Mouse (Mus musculus): ENCODE results near the gene Brd3os.

The Brd3os gene

DNA sequence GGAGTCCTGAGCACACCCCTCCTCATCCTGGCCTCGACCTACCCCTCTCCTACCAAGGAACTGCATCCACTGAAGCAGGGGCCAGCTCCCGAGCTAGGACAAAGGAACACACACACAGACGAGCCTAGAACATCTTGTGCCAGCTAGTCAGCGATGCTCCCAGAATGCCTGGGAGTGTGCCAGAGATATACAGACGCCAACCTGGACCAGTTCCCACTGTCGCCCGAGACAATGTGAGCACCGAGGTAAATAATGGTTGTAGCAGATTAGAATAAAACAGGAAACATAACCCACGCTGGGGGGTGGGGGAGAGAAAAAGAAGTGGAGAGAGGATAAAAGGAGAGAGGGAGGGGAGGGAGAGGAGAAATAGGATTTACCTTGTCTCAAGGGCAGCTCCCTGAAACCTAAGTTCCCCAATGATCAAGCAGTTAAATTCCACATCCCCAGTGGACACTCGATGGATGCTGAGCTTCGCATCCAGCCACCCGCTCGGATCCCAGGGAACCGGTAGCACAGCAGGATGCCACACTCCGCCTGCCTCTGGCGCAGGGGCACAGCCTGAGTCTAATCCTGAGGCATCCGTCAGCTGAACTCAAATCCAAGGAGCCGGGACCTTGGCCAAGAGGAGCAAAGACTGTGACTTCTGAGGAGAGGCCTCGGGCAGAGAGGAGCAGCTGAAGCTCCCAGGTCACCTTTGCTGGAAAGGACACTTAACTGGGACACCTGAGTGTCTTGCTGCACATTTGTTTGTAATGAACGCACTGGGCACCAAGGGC is 20.6 kb upstream of the Brd3os start:
- DNase-seq (ENCODE audit: extremely low spot score): no peak

DNA sequence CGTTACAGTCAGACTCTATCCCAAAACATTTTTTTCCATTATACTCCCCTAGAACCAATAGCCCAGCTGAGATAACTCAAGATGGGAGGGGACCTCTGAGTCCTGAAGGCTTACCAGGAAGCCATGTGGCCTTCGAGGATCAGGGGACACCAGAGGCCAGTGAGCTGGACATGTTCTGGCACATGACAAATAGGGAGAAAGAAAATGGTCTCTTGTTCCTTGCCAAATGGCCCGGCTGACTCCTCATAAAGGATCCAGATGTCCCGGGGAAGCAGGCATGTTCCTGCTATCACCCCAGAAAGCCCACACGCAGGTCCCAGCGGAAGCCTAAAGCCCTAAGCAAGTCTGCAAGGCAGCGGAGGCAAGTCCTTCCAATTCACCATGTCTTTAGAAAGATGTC is 18.5 kb upstream of the Brd3os start:
- DNase-seq (ENCODE audit: extremely low spot score): no peak

DNA sequence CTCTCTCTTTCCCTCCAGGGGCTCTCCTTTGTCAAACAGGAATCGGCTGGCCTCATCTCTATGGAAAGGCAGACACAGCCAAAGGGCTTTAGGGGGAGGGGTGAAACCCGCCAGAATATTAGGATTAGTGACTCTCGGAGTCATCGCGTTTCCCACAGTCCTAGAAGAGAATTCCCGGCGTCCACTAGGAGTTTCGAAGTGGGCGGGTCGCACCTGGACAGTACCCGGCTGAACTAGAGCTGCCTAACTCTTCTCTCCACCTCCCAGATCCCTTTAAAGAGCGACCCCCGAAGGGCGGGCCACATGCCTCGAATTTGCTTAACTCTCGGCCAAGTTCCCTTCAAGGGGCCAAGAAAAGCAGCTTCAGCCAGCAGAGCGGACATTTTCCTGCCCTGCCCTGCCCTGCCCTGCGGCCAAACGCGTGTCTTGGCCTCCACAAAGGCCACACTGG is 16.9 kb upstream of the Brd3os start:
- DNase-seq (ENCODE audit: extremely low spot score): peak; percentile 82

DNA sequence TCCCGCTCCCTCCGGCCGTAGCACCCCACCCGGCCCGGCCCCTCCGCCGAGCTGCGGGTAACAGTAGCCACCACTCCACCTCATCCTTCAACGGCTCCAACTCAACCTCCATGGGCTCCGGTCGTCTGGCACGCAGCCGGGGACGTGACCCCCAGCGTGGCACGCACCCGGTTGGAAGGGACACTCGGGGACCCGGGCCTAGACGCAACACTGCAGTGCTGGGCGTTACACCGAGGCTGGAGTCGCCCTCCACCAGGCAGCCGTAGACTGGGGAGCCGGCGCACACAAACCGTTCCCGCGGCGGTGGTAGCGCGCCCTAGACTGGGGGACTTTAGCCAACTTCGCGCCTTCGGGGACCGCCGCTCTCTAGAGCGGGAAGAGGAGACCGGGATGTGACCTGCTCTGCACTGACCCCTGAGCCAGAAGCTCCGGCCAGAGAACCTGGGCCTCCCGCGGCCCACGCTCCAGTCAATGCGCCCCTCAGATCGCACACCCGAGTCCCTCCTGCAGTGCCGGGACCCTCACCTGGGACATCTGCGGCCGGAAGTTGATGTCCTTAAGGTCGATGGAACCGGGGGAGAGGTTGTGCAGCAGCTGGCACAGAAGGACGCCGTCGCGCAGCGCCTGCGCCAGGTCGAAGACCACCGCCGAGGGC is 16.2 kb upstream of the Brd3os start:
- peak; percentile 68 for DNase-seq (ENCODE audit: extremely low spot score)

DNA sequence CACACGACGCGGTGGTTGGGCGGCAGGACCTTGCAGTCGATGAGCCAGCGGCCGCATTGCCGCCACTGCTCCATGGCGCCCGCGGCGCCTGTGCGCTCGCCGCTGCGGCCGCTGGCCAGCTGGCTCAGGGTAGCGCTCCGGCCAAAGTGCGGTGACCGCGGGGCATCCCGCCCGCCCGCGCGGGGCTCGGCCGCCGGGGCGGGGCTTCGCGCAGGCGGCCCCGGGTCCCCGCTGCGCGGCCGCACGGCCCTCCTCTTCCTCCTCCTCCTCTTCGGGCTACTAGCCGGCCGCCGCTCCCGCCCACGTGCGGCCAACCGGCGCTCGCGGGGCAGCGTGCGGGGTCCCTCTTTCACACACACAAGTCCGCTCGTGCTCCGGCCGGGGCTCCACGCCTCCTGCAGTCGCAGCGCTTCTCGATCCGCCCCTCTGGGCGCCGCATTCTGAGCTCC is 15.7 kb upstream of the Brd3os start:
- DNase-seq (ENCODE audit: extremely low spot score): no peak

DNA sequence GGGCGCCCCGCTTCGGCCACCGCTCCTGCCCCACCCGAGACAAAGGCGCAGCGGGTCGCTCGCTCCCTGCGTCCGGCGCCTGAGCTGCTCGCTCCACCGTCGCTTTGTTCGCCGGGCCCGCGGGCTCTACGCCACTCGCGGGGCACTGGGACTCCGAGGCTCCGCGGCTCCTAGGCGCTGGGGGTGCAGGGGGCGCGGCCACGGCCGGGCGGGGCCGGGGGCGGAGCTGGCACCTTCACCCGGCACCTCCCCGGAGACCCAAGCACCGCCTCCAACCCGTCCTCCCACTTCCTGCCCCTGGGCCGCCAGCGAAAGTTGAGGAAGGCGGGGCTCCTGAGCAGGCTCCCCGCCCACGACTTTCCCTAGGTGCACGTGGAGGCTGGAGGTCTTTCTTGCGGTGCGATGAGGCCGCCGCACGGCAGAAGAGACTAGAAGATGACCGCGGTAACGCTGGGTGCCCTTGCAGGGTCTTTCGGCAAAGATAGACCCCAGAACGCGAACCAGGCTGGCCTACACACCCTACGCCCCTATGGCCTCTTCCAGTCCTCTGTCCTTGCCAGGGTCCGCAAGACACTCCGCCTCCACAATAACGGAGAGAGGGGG is 15.2 kb upstream of the Brd3os start, which contains the start of gene Vav2:
Gene Vav2 (minus strand): TSS at position 179 of the 603 bp plus-strand sequence.
- peak; percentile 97 for DNase-seq (ENCODE audit: extremely low spot score)

DNA sequence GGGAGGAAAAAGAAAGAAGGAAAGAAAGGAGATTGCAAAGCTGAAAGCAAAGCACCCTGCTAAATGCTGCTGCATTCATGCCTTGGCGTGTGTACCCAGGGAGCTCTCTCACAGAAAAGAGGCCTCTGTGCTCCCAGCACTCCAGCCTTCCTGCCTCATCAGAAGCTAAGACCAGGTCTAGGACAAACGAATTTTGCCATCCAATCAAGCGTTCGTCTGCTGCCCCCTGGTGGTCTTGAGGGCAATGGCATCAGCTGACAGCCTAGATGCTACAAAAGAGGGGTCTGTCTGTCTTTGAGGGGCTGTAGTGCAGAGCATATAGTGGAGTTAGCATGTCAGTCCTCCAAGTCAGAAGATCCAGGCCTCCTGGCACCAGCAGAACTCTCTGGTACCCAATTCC is 14.1 kb upstream of the Brd3os start:
- peak; percentile 85 for DNase-seq (ENCODE audit: extremely low spot score)

DNA sequence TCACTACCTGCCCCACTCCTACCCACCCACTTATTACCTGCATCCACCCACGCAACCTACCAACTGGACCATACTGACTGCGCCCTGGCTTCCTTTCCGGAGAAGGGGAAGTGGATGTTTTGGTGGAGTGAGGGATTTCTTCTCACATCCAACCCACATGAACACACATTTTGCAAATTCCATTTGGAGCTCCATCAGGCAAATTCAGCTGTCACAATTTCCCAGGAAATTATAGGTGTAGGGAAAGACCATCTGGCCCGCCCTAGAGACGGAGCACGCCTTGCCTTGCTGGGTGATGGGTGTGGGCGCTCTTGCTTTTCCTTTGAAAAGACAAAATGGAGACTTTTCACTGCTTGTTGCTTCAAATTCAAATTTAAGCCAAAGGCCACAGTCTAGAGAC is 11.5 kb upstream of the Brd3os start:
- DNase-seq (ENCODE audit: extremely low spot score): no peak

DNA sequence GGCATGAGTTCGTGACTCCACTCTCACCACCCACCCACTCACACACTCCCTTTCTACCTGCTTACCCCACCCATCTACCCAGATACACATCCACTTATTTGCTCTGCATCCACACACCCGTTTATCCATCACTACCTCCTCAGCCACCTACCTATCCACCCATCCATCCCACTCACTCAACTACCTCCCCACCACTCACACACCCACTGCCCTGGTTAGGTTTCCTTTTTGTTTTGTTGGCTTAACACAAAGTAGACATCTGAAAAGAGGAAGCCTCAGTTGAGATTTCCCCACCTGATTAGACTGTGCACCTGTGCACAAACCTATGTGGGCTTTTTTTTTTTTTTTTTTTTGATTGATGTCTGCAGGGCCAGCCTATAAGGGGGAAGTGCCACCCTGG is 9.5 kb upstream of the Brd3os start:
- no peak for DNase-seq (ENCODE audit: extremely low spot score)

DNA sequence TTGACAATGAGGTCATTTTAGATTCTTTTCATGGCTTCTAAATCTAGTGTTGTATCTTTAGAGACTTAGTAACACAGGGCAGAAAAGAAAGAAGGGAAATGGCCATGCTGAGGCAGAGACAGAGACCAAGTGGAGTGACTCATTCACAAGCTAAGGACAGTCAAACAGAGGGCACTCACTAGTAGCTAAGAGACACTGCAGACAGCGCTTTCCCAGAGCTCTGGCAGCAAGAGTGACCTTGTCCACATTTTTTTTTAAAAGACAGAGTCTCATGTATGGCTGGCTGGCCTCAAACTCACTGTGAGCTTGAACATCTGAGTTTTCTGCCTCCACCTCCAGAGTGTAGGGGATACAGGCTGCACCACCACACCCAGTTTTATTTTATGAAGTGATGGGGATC is 4.2 kb upstream of the Brd3os start:
- no peak for DNase-seq (ENCODE audit: extremely low spot score)

DNA sequence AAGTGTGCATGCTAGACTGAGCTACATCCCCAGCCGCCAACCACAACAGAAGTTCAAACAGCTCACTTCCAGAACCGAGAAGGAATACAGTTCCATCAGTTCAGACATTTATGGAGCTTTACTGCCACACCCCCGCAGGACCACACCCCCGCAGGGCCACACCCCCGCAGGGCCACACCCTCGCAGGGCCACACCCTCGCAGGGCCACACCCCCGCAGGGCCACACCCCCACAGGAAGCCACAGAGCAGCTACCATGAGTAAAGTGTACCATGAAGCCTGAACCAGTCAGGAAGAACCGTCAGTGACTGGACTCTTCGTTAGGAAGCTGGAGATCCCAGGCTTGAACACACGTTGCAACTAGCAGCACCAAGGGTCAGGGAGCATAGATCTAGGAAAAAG is 3.8 kb upstream of the Brd3os start:
- peak; percentile 48 for DNase-seq (ENCODE audit: extremely low spot score)

DNA sequence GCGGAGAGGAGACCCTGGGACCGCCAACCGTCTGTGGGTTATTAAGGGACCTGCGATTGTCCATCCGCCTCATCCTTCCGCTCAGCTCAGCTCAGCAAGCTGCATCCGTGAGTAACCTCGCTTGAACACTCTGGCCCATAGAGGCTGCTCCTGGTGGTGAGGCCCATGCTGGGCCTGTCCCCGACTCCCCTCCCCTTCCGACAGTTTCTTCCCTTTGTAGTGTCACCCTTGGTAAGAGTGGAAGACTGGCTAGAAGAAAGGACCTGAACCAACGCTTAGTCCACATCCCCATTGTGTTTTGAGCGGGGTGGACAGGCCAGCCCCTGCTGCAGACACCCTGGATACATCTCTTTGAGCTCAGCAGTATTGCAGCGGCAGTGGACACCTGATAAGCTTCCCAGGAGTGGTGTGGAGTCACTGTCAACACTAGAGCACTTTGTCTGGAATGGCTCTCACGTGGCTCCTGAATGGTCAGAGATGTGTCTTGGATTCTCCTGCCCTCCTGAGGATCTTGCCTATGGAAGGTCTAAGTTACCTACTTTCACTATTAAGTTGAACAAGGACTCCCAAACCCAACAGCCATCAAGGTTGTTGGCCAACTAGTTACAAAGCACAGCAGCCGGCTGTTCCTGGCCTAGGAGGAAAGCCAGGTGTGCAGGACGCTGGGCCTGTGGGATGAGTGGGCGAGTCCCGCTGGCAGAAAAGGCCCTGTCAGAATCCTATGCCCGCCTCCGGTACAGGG is 755 bp downstream of the Brd3os start:
- DNase-seq (ENCODE audit: extremely low spot score): no peak

DNA sequence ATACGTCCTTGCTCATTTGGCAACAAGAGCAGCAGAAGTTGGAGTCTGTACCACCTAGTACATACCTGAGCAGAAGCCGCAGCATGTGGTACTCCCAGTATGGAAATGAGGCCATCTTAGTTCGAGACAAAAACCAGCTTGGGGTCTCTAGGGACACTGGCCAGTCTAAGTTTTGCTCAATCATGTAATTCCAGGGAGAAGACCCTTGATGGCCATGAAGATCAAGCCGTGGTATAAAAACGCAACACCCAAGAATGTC is 1.3 kb downstream of the Brd3os start:
- no peak for DNase-seq (ENCODE audit: extremely low spot score)

DNA sequence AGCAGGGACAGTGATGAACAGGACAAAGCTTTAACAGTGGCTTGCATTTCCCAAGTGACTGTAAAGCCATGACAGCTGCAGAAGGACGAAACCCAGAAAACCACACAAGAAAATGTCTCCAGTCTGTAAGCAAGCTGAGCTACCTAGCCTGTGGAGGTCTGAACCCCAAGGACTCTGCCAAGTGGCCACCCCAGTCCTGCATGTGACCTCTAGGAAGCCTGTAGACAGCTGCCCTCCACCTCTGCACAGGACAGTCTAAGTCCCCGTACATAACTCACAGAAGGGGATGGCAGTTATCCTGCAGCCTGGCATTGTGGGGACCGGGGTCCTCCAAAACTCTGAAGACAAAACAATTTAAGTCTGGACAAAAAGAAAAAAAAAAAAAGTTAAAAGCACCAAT is 3.8 kb downstream of the Brd3os start:
- no peak for DNase-seq (ENCODE audit: extremely low spot score)

DNA sequence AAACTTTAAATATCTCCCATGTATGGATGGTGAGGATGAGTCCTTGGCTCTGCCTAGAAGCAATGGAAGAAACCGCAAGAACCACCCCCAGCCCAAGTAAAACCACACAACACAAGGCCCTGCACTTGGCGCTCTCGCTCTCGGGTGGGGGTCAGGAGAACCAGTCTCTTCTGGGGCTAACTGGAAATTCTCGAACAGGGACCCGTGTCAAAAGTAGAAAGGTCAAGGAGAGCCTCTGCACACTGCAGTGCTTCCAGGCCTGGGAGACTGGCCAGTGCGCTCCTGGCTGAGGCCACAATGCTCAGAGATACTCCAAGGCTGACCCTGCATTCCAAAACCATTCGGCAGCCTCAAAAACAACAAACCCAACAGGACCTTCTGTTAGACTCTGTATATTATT is 4.7 kb downstream of the Brd3os start:
- no peak for DNase-seq (ENCODE audit: extremely low spot score)

DNA sequence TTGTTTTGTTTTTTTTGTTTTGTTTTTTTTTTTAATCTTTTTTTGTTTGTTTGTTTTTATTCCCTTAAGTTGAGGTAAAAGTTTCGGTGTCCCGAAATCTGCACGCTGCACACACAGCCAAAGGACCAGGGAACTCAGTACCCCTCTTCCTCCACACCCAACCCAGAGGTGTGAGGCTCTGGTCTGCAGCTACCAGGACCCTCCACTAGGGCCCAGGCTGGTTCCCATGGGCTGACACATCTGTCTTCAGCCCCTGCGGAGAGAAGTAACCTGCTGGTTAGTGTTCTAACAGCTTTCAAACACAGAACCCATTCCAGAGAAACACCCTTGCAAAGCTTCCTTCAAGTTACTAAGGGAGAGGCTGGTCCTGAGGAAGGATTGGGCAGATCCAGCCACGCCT is 5.7 kb downstream of the Brd3os start:
- DNase-seq (ENCODE audit: extremely low spot score): no peak

DNA sequence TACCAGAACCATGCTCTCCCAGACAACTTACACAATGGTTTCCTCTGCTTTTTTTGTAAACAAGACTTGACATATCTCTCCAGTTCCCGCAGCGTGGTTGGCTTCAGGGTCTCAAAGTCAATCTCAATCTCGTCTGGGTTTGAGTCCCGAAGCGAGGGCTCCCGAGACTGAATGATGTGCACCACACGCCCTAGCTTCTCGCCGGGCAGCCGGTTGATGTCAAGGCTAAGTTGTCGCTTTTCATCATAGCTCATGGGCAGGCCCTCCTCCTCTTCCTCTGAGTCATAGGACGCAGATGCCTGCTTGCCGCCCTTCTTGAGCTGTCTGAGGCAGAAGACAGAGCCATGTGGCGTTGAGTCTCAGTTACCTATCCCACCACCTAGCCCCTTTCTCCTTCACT is 8.1 kb downstream of the Brd3os start:
- DNase-seq (ENCODE audit: extremely low spot score): no peak

DNA sequence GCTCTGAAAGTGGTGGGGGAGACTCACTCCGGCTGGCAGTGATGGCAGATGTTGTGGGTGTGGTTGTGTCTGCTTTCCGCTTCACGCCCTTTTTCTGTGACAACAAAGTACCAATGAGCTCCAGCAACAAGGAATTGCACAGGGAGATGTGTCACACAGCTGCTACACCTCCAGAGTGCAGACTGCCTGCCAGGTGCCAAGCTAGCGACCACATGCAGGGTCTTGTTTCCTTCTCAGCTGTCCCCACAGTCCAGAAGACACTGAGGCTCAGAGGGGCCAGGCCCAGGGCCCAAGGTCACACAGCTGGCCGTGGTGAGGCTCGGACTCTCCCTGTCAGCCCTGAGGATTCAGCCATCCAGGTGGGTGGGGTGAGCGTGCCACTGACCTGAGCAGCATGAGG is 17.6 kb downstream of the Brd3os start:
- DNase-seq (ENCODE audit: extremely low spot score): no peak

DNA sequence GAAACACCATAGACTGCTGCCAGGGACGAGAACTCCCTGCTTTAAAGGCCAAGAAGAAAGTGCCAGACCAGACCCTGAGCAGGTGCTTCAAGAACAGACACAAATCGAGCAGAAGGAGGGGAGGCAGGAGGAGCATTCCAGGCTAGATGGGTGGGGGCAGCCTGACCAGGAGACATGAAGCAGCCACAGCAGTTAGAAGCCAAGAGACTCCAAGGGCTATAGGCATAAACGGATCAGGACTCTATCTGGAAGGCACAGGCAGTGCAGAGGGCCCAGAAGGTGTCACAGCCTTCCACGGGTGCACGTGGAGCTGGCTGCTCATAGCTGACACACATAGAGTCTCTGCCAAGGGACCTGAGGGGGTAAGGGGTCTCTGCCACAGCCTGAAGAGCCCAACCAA is 18.0 kb downstream of the Brd3os start:
- no peak for DNase-seq (ENCODE audit: extremely low spot score)

DNA sequence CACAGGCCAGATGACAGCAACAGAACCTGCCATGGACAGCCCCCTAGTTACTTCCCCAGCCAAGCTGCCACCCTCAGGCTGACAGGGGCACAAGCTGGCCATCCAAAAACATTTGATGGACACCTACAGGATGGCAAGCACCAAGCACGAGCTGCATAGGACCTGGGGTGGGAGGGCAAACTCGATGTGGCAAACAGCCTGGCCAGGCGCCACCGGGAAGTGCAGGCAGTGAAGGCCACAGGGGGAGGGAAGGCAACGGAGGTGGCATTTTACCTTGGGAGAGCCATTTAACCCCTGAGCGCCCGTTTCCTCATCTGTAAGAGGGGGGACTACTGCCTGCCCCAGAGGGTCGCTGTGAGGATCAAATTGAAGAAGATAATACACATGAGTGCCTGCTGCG is 18.5 kb downstream of the Brd3os start:
- DNase-seq (ENCODE audit: extremely low spot score): no peak

DNA sequence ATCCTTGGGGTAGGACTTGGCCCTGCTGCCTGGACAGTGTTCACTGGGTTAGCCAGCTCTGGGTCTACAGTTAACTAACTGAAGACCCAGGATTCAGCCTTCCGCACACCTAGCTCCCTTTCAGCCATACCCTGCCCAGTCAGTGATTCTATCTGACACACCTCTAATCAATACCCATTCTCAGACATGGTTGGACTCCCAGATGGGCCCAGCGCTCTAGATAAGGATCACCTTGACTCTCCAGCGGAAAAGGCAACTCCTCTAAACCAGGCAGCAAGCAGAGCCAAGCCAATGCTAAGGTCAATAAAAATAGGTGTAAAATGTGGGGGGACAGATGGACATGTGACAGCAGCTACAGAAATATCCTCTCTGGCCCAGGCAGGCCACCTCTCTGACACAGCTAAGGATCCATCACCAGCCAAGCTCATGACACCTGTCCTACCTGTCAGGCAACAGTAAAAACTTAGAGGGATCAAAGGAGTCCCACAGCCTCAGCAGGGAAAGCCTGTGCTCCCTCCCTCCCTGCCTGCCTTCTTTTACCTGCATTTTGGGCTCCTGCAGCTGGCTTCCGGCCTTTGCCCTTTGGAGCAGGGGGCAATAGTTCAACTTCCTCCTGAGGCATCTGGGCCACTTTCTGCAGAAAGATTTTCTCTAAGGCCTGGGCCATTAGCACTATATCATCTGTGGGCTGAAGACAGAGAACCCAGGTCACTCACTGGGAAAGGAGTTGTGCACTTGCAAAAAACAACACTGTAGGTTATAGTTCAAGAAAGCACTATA is 19.9 kb downstream of the Brd3os start:
- no peak for DNase-seq (ENCODE audit: extremely low spot score)

DNA sequence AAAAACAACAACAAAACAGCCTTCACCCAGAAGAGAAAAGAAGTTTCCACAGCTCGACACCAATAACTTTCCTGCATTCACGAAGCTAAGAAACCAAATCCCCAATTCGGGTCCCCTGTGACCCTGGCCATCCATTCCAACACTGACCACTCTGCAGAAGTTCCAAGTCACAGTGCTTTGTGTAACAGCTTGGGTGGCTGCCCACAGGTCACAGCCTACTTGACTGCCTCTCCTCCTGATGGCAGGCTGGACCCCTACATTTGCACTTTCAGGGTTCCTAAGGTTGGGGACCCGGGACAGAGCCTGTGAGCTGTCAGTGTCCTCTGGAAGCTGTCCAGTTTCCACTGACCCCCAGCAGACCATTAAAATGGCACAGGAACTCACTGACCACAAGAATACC is 20.8 kb downstream of the Brd3os start:
- DNase-seq (ENCODE audit: extremely low spot score): no peak

Measured in embryo, embryonic 9.5 days (tissue).